Mouse (Mus musculus) liver, adult 2 months (tissue): Measurements from ENCODE around the gene Cldn15.

ENCODE experiments used
- CTCF ChIP-seq: fragments of 200-500 bp; IDR thresholded peaks from 2 replicates; pipeline ENCODE4 v1.5.1; 2011; ENCODE audit warnings: low read depth, low read length, control low read depth
- POLR2A ChIP-seq: fragments of 200-500 bp; IDR thresholded peaks from 2 replicates; pipeline ENCODE4 v1.6.1; 2011; ENCODE audit warnings: low read length, control low read depth; ENCODE audit not compliant: insufficient read depth; ENCODE audit errors: extremely low read depth

DNA sequence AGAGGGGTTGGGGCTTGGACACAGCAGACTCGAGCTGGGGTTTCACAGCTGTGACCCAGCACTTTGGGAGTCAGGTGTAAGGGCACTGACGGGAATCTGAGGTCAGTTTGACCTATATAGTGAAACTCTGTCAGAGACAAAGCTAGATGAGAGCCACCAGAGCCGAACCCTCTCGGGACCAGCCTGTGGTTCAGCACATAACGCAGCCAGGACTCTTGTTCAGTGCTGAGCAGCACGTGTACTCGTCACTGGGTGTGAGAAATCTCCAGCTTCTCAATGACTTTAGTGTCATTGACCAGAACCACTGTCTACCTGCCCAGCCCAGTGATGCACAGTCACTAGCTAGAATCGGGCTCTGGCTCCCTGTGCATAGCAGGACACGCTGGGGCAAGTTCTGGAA, 43.6 kb upstream of the Cldn15 start:
- TF ChIP-seq CTCF (no peak), POLR2A (no peak)
